Mouse (Mus musculus) MEL (cell line): ENCODE data around the gene Zfp644.

Source experiments
- CTCF ChIP-seq, 3 experiments: IDR thresholded peaks in 2 of 3; conservative IDR thresholded peaks in 1 of 3; 2 replicates each; pipeline ENCODE4 v1.5.1; 2011 to 2012; ENCODE audit warnings: low read length in 3 of 3, low read depth in 2 of 3, mild to moderate bottlenecking in 2 of 3, improper control_type of control experiment in 1 of 3, inconsistent platforms in 1 of 3, mixed read lengths in 1 of 3, moderate library complexity in 1 of 3; ENCODE audit not compliant: control insufficient read depth in 1 of 3, insufficient read depth in 1 of 3, poor library complexity in 1 of 3, severe bottlenecking in 1 of 3
- EP300 ChIP-seq, 2 experiments: IDR thresholded peaks; 2 replicates each; pipeline ENCODE4 v1.6.1; 2011; ENCODE audit warnings: improper control_type of control experiment in 2 of 2, low read length in 2 of 2, low read depth in 1 of 2, mild to moderate bottlenecking in 1 of 2
- GATA1 ChIP-seq: IDR thresholded peaks from 2 replicates; pipeline ENCODE4 v1.6.1; 2011; ENCODE audit warnings: low read depth, low read length, improper control_type of control experiment
- MAFK ChIP-seq: IDR thresholded peaks from 2 replicates; pipeline ENCODE4 v1.6.1; 2011; ENCODE audit warnings: low read depth, mild to moderate bottlenecking, low read length, improper control_type of control experiment, borderline replicate concordance
- MEF2A ChIP-seq: IDR thresholded peaks from 2 replicates; pipeline ENCODE4 v1.6.1; 2014; ENCODE audit warnings: low read depth, mild to moderate bottlenecking, inconsistent platforms, low read length, improper control_type of control experiment; ENCODE audit not compliant: poor library complexity, insufficient replicate concordance, severe bottlenecking; ENCODE audit errors: extremely low read depth
- MXI1 ChIP-seq: IDR thresholded peaks from 2 replicates; pipeline ENCODE4 v1.6.1; 2011; ENCODE audit warnings: mild to moderate bottlenecking, low read depth, low read length, improper control_type of control experiment
- NELFE ChIP-seq: IDR thresholded peaks from 2 replicates; pipeline ENCODE4 v1.6.1; 2011; ENCODE audit warnings: low read depth, low read length, improper control_type of control experiment
- NRF1 ChIP-seq: IDR thresholded peaks from 2 replicates; pipeline ENCODE4 v1.6.1; 2014; ENCODE audit warnings: low read depth, mild to moderate bottlenecking, inconsistent platforms, low read length, improper control_type of control experiment, moderate library complexity; ENCODE audit not compliant: poor library complexity, insufficient read depth, severe bottlenecking
- SIN3A ChIP-seq: IDR thresholded peaks from 2 replicates; pipeline ENCODE4 v1.6.1; 2012; ENCODE audit warnings: low read length, improper control_type of control experiment, inconsistent platforms
- TAL1 ChIP-seq: IDR thresholded peaks from 2 replicates; pipeline ENCODE4 v1.6.1; 2012; ENCODE audit warnings: mild to moderate bottlenecking, inconsistent platforms, low read length, moderate library complexity, mixed read lengths
- USF1 ChIP-seq: IDR thresholded peaks from 2 replicates; pipeline ENCODE4 v1.6.1; 2014; ENCODE audit warnings: low read depth, mild to moderate bottlenecking, inconsistent platforms, low read length, improper control_type of control experiment, moderate library complexity
- ZC3H11A ChIP-seq: IDR thresholded peaks from 2 replicates; pipeline ENCODE4 v1.6.1; 2012; ENCODE audit warnings: low read depth, mild to moderate bottlenecking, inconsistent platforms, low read length, improper control_type of control experiment
- ZMIZ1 ChIP-seq: IDR thresholded peaks from 2 replicates; pipeline ENCODE4 v1.6.1; 2012; ENCODE audit warnings: low read depth, mild to moderate bottlenecking, inconsistent platforms, low read length, improper control_type of control experiment, moderate library complexity

DNA sequence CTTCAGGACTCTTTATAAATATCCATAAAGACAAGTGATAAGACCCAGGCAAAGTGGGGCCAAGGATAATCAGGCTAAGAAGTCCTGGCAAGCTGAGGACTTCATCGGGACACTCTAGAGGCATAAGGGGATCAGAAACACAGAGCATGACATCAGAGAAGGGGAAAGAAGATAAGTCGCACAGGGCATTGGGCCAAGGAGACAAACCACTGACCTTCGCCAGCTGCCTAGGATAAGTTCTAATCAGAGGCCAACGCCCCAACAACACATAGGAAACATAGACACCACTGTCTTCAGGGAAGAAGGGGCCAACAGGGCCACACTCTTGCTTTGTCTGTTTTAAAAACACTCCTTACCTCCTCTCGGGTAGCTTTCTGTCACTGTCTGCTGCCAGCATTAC is 8.1 kb upstream of the Zfp644 start:
- TF ChIP-seq NRF1, result no peak
- peak; percentile 92 for TF ChIP-seq GATA1
- no peak for TF ChIP-seq CTCF (IDR thresholded peaks at IDR 0.05 in 2 of 3, conservative IDR thresholded peaks at IDR 0.05 in 1 of 3; ENCODE audit: control insufficient read depth in 1 of 3, insufficient read depth in 1 of 3, low read depth in 2 of 3, low read length in 3 of 3, poor library complexity in 1 of 3, severe bottlenecking in 1 of 3)
- no peak for TF ChIP-seq MXI1
- no peak for TF ChIP-seq NELFE
- no peak for TF ChIP-seq MAFK
- no peak for TF ChIP-seq ZC3H11A
- no peak for TF ChIP-seq ZMIZ1
- TF ChIP-seq EP300 (IDR thresholded peaks at IDR 0.05; ENCODE audit: low read depth in 1 of 2, low read length in 2 of 2), result peak; percentile 95 to 96
- TF ChIP-seq SIN3A, result peak; percentile 79
- peak; percentile 83 for TF ChIP-seq TAL1
- TF ChIP-seq MEF2A, result no peak
- TF ChIP-seq USF1, result no peak; the same call in 1 of the 2 replicates
